ENCODE assay signal across 11 mouse cellular contexts in genomic region chr8:125641808-125642207, GRCm38 (mm10). TPM values are rescaled to one million over a fixed set of nuclear protein-coding genes. Genes with fewer than 3 reads are reported as not detected.
DNase-seq lines count a peak whose midpoint lies in the region; ATAC-seq lines count a peak whose summit lies in the region.
"Had no signal": no experiment of that assay in that cellular context is flagged by ENCODE, and none has a peak within 500 bp of the region (broad histone marks: within the 10 kb centered on the region; RNA-seq: fewer than 3 reads in every experiment).

No protein-coding gene starts in this region.

- no peak overlapping the region for H3K4me2 ChIP-seq in forebrain, embryonic 14.5 days (ENCODE audit: low read length)
- H3K4me2 ChIP-seq in forebrain, embryonic 12.5 days, result no peak overlapping the region
- no peak overlapping the region for H3K4me2 ChIP-seq in midbrain, embryonic 14.5 days (ENCODE audit: low read length)
- no peak overlapping the region for H3K4me2 ChIP-seq in midbrain, embryonic 16.5 days (ENCODE audit: low read length)
- H3K4me2 ChIP-seq in embryonic facial prominence, embryonic 14.5 days (ENCODE audit: low read depth, low read length), result no peak overlapping the region
- no peak overlapping the region for H3K4me2 ChIP-seq in neural tube, embryonic 14.5 days (ENCODE audit: low read depth, low read length)
- no peak overlapping the region for H3K4me2 ChIP-seq in heart, embryonic 11.5 days
- H3K4me2 ChIP-seq: liver, embryonic 13.5 days had no signal

- no peak overlapping the region for H3K27ac ChIP-seq in forebrain, embryonic 14.5 days (ENCODE audit: low read depth, low read length)
- no peak overlapping the region for H3K27ac ChIP-seq in forebrain, embryonic 12.5 days
- H3K27ac ChIP-seq in midbrain, embryonic 14.5 days (replicated peaks; ENCODE audit: low read depth, low read length), result no peak overlapping the region
- no peak overlapping the region for H3K27ac ChIP-seq in midbrain, embryonic 16.5 days (ENCODE audit: low read length)
- H3K27ac ChIP-seq in embryonic facial prominence, embryonic 14.5 days (replicated peaks; ENCODE audit: low read depth, low read length), result no peak overlapping the region
- no peak overlapping the region for H3K27ac ChIP-seq in neural tube, embryonic 14.5 days (ENCODE audit: low read depth, low read length)
- no peak overlapping the region for H3K27ac ChIP-seq in heart, embryonic 11.5 days (ENCODE audit: low read depth, low read length)
- H3K27ac ChIP-seq: liver, embryonic 13.5 days had no signal

- 37% methylated on average over 6 of the region's 6 CpGs for WGBS in forebrain, embryonic 14.5 days
- WGBS in forebrain, embryonic 12.5 days, result 69% methylated on average over 6 of the region's 6 CpGs
- WGBS in midbrain, embryonic 14.5 days, result 65% methylated on average over 6 of the region's 6 CpGs
- 57% methylated on average over 6 of the region's 6 CpGs for WGBS in midbrain, embryonic 16.5 days
- 27% methylated on average over 6 of the region's 6 CpGs for WGBS in embryonic facial prominence, embryonic 14.5 days
- WGBS in neural tube, embryonic 14.5 days, result 43% methylated on average over 6 of the region's 6 CpGs
- WGBS in heart, embryonic 11.5 days (ENCODE audit: insufficient replicate concordance), result 59% methylated on average over 6 of the region's 6 CpGs

- H3K4me1 ChIP-seq in forebrain, embryonic 14.5 days (ENCODE audit: control insufficient read depth, insufficient read depth, low read length), result peaks cover 6% of the 10 kb centered on the region
- no peaks in the 10 kb centered on the region; the same call in 1 of the 2 replicates for H3K4me1 ChIP-seq in forebrain, embryonic 12.5 days
- H3K4me1 ChIP-seq in midbrain, embryonic 14.5 days (ENCODE audit: control insufficient read depth, insufficient read depth, low read length), result 0 out of 2 replicates have a peak, but pooled peaks cover 4% of the 10 kb centered on the region
- no peaks in the 10 kb centered on the region for H3K4me1 ChIP-seq in midbrain, embryonic 16.5 days (ENCODE audit: control insufficient read depth, insufficient read depth, low read length)
- peaks cover 12% of the 10 kb centered on the region for H3K4me1 ChIP-seq in embryonic facial prominence, embryonic 14.5 days (ENCODE audit: control insufficient read depth, insufficient read depth, low read length)
- peaks cover 5% of the 10 kb centered on the region for H3K4me1 ChIP-seq in neural tube, embryonic 14.5 days (ENCODE audit: control insufficient read depth, insufficient read depth, low read length)
- H3K4me1 ChIP-seq in heart, embryonic 11.5 days (ENCODE audit: control insufficient read depth, insufficient read depth, low read length), result no peaks in the 10 kb centered on the region
- H3K4me1 ChIP-seq: liver, embryonic 13.5 days had no signal

- peak; percentile 82 for ATAC-seq in forebrain, embryonic 14.5 days
- no peak for ATAC-seq in forebrain, embryonic 12.5 days (ENCODE audit: low FRiP score)
- ATAC-seq in midbrain, embryonic 14.5 days (ENCODE audit: low FRiP score, low TSS enrichment), result no peak
- ATAC-seq in midbrain, embryonic 16.5 days, result no peak
- ATAC-seq in embryonic facial prominence, embryonic 14.5 days (ENCODE audit: low read depth), result peak; percentile 30; the same call in 1 of the 2 replicates
- ATAC-seq in neural tube, embryonic 14.5 days (ENCODE audit: low read depth), result peak; percentile 41; the same call in 1 of the 2 replicates
- ATAC-seq in heart, embryonic 11.5 days (replicated peaks; ENCODE audit: insufficient number of reproducible peaks, low FRiP score, low TSS enrichment), result no peak
- ATAC-seq: intestine, postnatal 0 days had no signal

- H3K4me3 ChIP-seq in forebrain, embryonic 14.5 days (ENCODE audit: low read depth, low read length), result no peak overlapping the region
- H3K4me3 ChIP-seq in forebrain, embryonic 12.5 days (replicated peaks), result no peak overlapping the region
- H3K4me3 ChIP-seq in midbrain, embryonic 14.5 days (replicated peaks; ENCODE audit: low read depth, low read length), result no peak overlapping the region
- no peak overlapping the region for H3K4me3 ChIP-seq in midbrain, embryonic 16.5 days (ENCODE audit: low read depth, low read length)
- H3K4me3 ChIP-seq in embryonic facial prominence, embryonic 14.5 days (ENCODE audit: low read depth, low read length), result no peak overlapping the region
- H3K4me3 ChIP-seq in neural tube, embryonic 14.5 days (ENCODE audit: low read depth, low read length), result no peak overlapping the region
- H3K4me3 ChIP-seq in heart, embryonic 11.5 days (ENCODE audit: low read depth, low read length), result no peak overlapping the region
- H3K4me3 ChIP-seq: liver, embryonic 13.5 days had no signal

- no peak overlapping the region for H3K9ac ChIP-seq in forebrain, embryonic 14.5 days (ENCODE audit: low read length)
- no peak overlapping the region for H3K9ac ChIP-seq in forebrain, embryonic 12.5 days
- H3K9ac ChIP-seq in midbrain, embryonic 14.5 days (replicated peaks; ENCODE audit: low read length), result no peak overlapping the region
- no peak overlapping the region for H3K9ac ChIP-seq in midbrain, embryonic 16.5 days (ENCODE audit: low read depth, low read length)
- no peak overlapping the region for H3K9ac ChIP-seq in embryonic facial prominence, embryonic 14.5 days (ENCODE audit: low read depth, low read length)
- no peak overlapping the region for H3K9ac ChIP-seq in neural tube, embryonic 14.5 days (replicated peaks; ENCODE audit: low read depth, low read length)
- H3K9ac ChIP-seq in heart, embryonic 11.5 days (ENCODE audit: low read depth, low read length), result no peak overlapping the region
- H3K9ac ChIP-seq: liver, embryonic 13.5 days had no signal

- no peaks in the 10 kb centered on the region for H3K9me3 ChIP-seq in forebrain, embryonic 14.5 days (replicated peaks; ENCODE audit: control insufficient read depth, low read length)
- no peaks in the 10 kb centered on the region for H3K9me3 ChIP-seq in forebrain, embryonic 12.5 days
- no peaks in the 10 kb centered on the region for H3K9me3 ChIP-seq in midbrain, embryonic 14.5 days (ENCODE audit: control insufficient read depth, low read length)
- no peaks in the 10 kb centered on the region for H3K9me3 ChIP-seq in midbrain, embryonic 16.5 days (replicated peaks; ENCODE audit: control insufficient read depth, low read length, poor library complexity, severe bottlenecking)
- H3K9me3 ChIP-seq in embryonic facial prominence, embryonic 14.5 days (ENCODE audit: control insufficient read depth, low read length), result no peaks in the 10 kb centered on the region
- no peaks in the 10 kb centered on the region for H3K9me3 ChIP-seq in neural tube, embryonic 14.5 days (ENCODE audit: control insufficient read depth, low read length)
- 0 out of 2 replicates have a peak, but pooled peaks cover 2% of the 10 kb centered on the region for H3K9me3 ChIP-seq in heart, embryonic 11.5 days (replicated peaks; ENCODE audit: control insufficient read depth, low read length)
- H3K9me3 ChIP-seq: liver, embryonic 13.5 days had no signal

- no peaks in the 10 kb centered on the region for H3K36me3 ChIP-seq in forebrain, embryonic 14.5 days (ENCODE audit: control insufficient read depth, insufficient read depth, low read length)
- no peaks in the 10 kb centered on the region for H3K36me3 ChIP-seq in forebrain, embryonic 12.5 days (replicated peaks)
- no peaks in the 10 kb centered on the region for H3K36me3 ChIP-seq in midbrain, embryonic 14.5 days (ENCODE audit: control insufficient read depth, insufficient read depth, low read length)
- no peaks in the 10 kb centered on the region for H3K36me3 ChIP-seq in midbrain, embryonic 16.5 days (ENCODE audit: control insufficient read depth, insufficient read depth, low read length)
- H3K36me3 ChIP-seq in embryonic facial prominence, embryonic 14.5 days (ENCODE audit: control insufficient read depth, insufficient read depth, low read length), result no peaks in the 10 kb centered on the region
- no peaks in the 10 kb centered on the region for H3K36me3 ChIP-seq in neural tube, embryonic 14.5 days (ENCODE audit: control insufficient read depth, insufficient read depth, low read length)
- H3K36me3 ChIP-seq in heart, embryonic 11.5 days (ENCODE audit: control insufficient read depth, insufficient read depth, low read length), result no peaks in the 10 kb centered on the region
- H3K36me3 ChIP-seq: liver, embryonic 13.5 days had no signal

- H3K27me3 ChIP-seq in forebrain, embryonic 14.5 days (replicated peaks; ENCODE audit: control insufficient read depth, insufficient read depth, low read length), result no peaks in the 10 kb centered on the region
- no peaks in the 10 kb centered on the region for H3K27me3 ChIP-seq in forebrain, embryonic 12.5 days
- H3K27me3 ChIP-seq in midbrain, embryonic 14.5 days (ENCODE audit: control insufficient read depth, insufficient read depth, low read length), result no peaks in the 10 kb centered on the region
- no peaks in the 10 kb centered on the region for H3K27me3 ChIP-seq in midbrain, embryonic 16.5 days (ENCODE audit: control insufficient read depth, insufficient read depth, low read depth, low read length)
- H3K27me3 ChIP-seq in embryonic facial prominence, embryonic 14.5 days (replicated peaks; ENCODE audit: control insufficient read depth, insufficient read depth, low read length), result no peaks in the 10 kb centered on the region
- H3K27me3 ChIP-seq in neural tube, embryonic 14.5 days (ENCODE audit: control insufficient read depth, insufficient read depth, low read length), result no peaks in the 10 kb centered on the region
- no peaks in the 10 kb centered on the region for H3K27me3 ChIP-seq in heart, embryonic 11.5 days (ENCODE audit: control insufficient read depth, insufficient read depth, low read length)
- H3K27me3 ChIP-seq: liver, embryonic 13.5 days had no signal

- peak; percentile 83 for DNase-seq in forebrain, embryonic 14.5 days (ENCODE audit: low spot score)
- DNase-seq in midbrain, embryonic 14.5 days, result peak; percentile 58
- peak; percentile 69 for DNase-seq in embryonic facial prominence, embryonic 14.5 days (ENCODE audit: low spot score)
- no peak for DNase-seq in heart, adult 11 months
- DNase-seq: liver, embryonic 13.5 days; thymus, postnatal 14 days had no signal

RNA-seq across cellular contexts. Expression of gene Map10, which starts 27.8 kb away (rescaled TPM):
- 9.3 and 11.6 TPM in 2 replicates for polyA plus RNA-seq in forebrain, embryonic 14.5 days (2014; fragmentation: Nextera tagmentation; extraction: Ambion mirVana)
- polyA plus RNA-seq in forebrain, embryonic 12.5 days (2016; fragmentation: Nextera tagmentation; extraction: Ambion mirVana), result 8.7 and 10.0 TPM in 2 replicates
- 5.8 and 10.8 TPM in 2 replicates for polyA plus RNA-seq in midbrain, embryonic 14.5 days (2014; fragmentation: Nextera tagmentation; extraction: Ambion mirVana)
- polyA plus RNA-seq in midbrain, embryonic 16.5 days (2015; fragmentation: Nextera tagmentation; extraction: Ambion mirVana), result 6.5 and 8.6 TPM in 2 replicates
- polyA plus RNA-seq in embryonic facial prominence, embryonic 14.5 days (2014; fragmentation: Nextera tagmentation; extraction: Ambion mirVana), result 6.7 and 7.8 TPM in 2 replicates
- 8.1 and 9.5 TPM in 2 replicates for polyA plus RNA-seq in neural tube, embryonic 14.5 days (2014; fragmentation: Nextera tagmentation; extraction: Ambion mirVana)
- 6.1 and 8.1 TPM in 2 replicates for polyA plus RNA-seq in heart, embryonic 11.5 days (2014; fragmentation: Nextera tagmentation; extraction: Ambion mirVana)

Comparison
In these comparisons a context has a peak if more than half of its experiments do, and no peak if none do; other contexts are left out.
1. ATAC-seq: peak in forebrain, embryonic 14.5 days (single experiment), embryonic facial prominence, embryonic 14.5 days (single experiment) and neural tube, embryonic 14.5 days (single experiment); none in forebrain, embryonic 12.5 days (single experiment), midbrain, embryonic 14.5 days (single experiment), midbrain, embryonic 16.5 days (single experiment) and heart, embryonic 11.5 days (single experiment).